17 mouse cellular contexts compared by ENCODE assay signal in genomic region chr16:51249593-51249992, GRCm38 (mm10).
"Had no signal": no experiment of that assay in that cellular context is flagged by ENCODE, and none has a peak within 500 bp of the region (broad histone marks: within the 10 kb centered on the region; RNA-seq: fewer than 3 reads in every experiment).

No protein-coding gene starts in this region.

- H3K27me3 ChIP-seq: lung, embryonic 15.5 days; megakaryocyte, embryonic 14.5 days; midbrain, embryonic 13.5 days; midbrain, embryonic 15.5 days; neural tube, embryonic 12.5 days; stomach, embryonic 15.5 days had no signal

- DNase-seq: liver, postnatal 0 days; lung, adult 2 months; lung, postnatal 14 days; lung, postnatal 36 days; right cerebral cortex, postnatal 14 days; thymus, adult 18-20 months; thymus, postnatal 14 days; thymus, postnatal 36 days had no signal

- H3K9me3 ChIP-seq: lung, embryonic 15.5 days; midbrain, embryonic 13.5 days; midbrain, embryonic 15.5 days; neural tube, embryonic 12.5 days; stomach, embryonic 15.5 days had no signal

- H3K4me1 ChIP-seq: lung, embryonic 15.5 days; megakaryocyte, embryonic 14.5 days; midbrain, embryonic 13.5 days; midbrain, embryonic 15.5 days; neural tube, embryonic 12.5 days; stomach, embryonic 15.5 days had no signal

- H3K36me3 ChIP-seq: lung, embryonic 15.5 days; midbrain, embryonic 13.5 days; midbrain, embryonic 15.5 days; neural tube, embryonic 12.5 days; stomach, embryonic 15.5 days had no signal

- H3K4me3 ChIP-seq: lung, embryonic 15.5 days; megakaryocyte, embryonic 14.5 days; midbrain, embryonic 13.5 days; midbrain, embryonic 15.5 days; neural tube, embryonic 12.5 days; stomach, embryonic 15.5 days had no signal

- H3K27ac ChIP-seq: lung, embryonic 15.5 days; macrophage; midbrain, embryonic 13.5 days; midbrain, embryonic 15.5 days; neural tube, embryonic 12.5 days; stomach, embryonic 15.5 days; stomach, postnatal 0 days had no signal

- ATAC-seq: liver, postnatal 0 days; lung, postnatal 0 days; midbrain, embryonic 13.5 days; midbrain, embryonic 15.5 days had no signal

- H3K4me2 ChIP-seq: lung, embryonic 15.5 days; midbrain, embryonic 13.5 days; midbrain, embryonic 15.5 days; neural tube, embryonic 12.5 days; stomach, embryonic 15.5 days had no signal

- H3K9ac ChIP-seq: liver, postnatal 0 days; lung, embryonic 15.5 days; midbrain, embryonic 13.5 days; midbrain, embryonic 15.5 days; neural tube, embryonic 12.5 days; stomach, embryonic 15.5 days had no signal
